Mouse (Mus musculus): ENCODE measurements around the gene Rangrf. TPM values are rescaled to one million over a fixed set of nuclear protein-coding genes. Genes with fewer than 3 reads are reported as not detected.
A peak's percentile ranks its signal among the peaks of the same experiment; 100 is the strongest.
"Not testable (repeated sequence)": the region's sequence is repeated elsewhere in the genome, so short reads cannot be mapped to it uniquely, and the experiment has no call there.

Rangrf gene
- total RNA-seq, 2 experiments from 2014 or later: 16.8 to 20.7 TPM

- DNase-seq (ENCODE audit: low spot score in 2 of 2): no peak
- TF ChIP-seq CTCF (conservative IDR thresholded peaks at IDR 0.05): no peak
- Histone ChIP-seq H3K27ac (no peak overlapping the region), H3K4me3 (no peak overlapping the region)
Measured at GRCm38 (mm10) chr11:68955473-68955872, 19.5 kb downstream of the Rangrf start.

DNA sequence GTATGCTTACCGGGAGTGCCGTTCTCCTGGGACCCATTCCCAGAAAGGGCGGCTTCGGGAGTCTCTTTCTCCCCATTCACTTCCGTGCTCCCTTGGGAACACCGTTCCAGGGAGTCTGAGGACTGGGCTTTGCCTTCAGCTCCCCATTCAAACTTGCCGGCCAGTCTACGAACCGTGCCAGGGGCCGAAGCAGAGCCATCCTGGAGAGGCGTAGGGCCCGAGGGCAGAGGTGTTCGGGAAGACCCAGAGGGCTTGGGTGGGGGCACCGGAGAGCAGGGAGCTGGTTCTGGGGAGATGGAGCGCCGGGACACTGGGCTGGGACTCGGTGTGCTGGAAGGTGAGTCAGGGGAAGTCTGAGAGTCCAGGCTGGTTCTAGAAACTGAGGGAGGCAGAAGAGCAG is 20.6 kb downstream of the Rangrf start:
- no peak for TF ChIP-seq CTCF (conservative IDR thresholded peaks at IDR 0.05)
- no peak for DNase-seq (ENCODE audit: low spot score in 2 of 2)
- Histone ChIP-seq H3K27ac (no peak overlapping the region), H3K4me3 (peak overlapping the region; percentile 47)

DNA sequence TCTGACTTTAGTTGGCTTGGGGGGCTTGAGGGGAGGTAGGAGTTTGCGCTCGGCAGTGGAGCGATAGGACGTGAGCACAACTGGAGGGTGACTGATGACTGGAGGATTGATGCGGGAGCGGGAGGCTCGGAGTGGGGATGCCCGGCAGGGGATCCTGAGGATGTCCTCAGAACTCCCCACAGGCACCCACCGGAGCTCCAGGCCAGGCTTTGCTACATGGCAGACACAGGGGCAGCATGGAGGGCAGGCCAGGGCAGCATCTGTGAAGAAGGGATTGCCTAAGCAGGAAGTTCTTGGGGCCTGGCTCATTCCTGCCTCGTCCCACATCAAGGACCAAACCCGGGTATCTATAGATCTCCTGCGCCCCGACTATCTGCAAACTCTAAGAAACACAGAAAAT is 21.1 kb downstream of the Rangrf start:
- Histone ChIP-seq H3K27ac (no peak overlapping the region), H3K4me3 (no peak overlapping the region; the same call in 1 of the 2 replicates)
- no peak for DNase-seq (ENCODE audit: low spot score in 2 of 2)
- TF ChIP-seq CTCF (conservative IDR thresholded peaks at IDR 0.05): no peak

- H3K4me3 ChIP-seq: peak overlapping the region; percentile 43
- H3K27ac ChIP-seq: peak overlapping the region; percentile 37
- DNase-seq (ENCODE audit: low spot score in 2 of 2): peak in 1 of 2 experiments; percentile 46
- TF ChIP-seq CTCF (conservative IDR thresholded peaks at IDR 0.05): no peak
Measured at GRCm38 (mm10) chr11:68947542-68947993, 27.4 kb downstream of the Rangrf start.

GRCm38 (mm10) chr11:68946806-68947440 is 28.1 kb downstream of the Rangrf start:
- Histone ChIP-seq H3K27ac (peak overlapping the region; percentile 67; the same call in 1 of the 2 replicates), H3K4me3 (peak overlapping the region; percentile 40; the same call in 1 of the 2 replicates)
- TF ChIP-seq CTCF (conservative IDR thresholded peaks at IDR 0.05): no peak
- DNase-seq (ENCODE audit: low spot score in 2 of 2): no peak

DNA sequence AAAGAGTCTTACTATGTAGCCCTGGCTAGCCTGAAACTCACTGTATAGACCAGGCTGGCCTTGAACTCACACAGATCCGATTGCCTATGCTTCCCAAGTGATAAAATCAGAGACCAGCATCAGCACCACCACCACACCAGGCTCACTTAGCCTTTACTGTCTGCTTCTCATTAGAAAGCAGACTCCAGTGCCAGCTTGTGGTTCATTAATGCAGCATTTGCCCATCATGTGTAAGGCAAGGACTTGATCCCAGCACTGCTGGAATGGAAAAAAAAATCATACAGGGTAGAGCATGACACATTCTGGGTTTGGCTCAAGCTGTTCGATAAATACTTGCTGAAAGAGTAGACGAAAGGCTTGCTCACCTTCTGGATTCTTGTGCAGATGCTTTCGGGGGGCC is 29.0 kb downstream of the Rangrf start:
- TF ChIP-seq CTCF (conservative IDR thresholded peaks at IDR 0.05): no peak
- Histone ChIP-seq H3K27ac (no peak overlapping the region), H3K4me3 (no peak overlapping the region)
- DNase-seq (ENCODE audit: low spot score in 2 of 2): no peak

DNA sequence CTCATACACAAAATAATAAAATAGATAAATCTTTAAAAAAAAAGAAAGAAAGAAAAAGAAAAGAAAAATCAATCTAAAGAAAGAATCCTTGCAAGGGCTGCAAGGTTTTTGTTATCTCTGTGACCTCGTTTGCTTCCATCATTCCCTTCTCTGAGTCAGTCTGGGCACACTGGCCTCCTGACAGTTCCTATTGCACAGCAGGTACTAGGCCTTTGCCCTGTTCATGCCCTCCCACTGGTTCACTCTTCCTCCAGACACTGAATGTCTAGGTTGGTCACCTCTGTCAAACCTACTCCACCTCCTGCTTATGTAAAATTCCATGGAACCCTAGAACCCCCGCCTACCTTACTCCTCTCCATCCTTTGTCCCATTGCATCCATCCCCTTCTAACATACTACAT is 29.7 kb downstream of the Rangrf start:
- TF ChIP-seq CTCF (conservative IDR thresholded peaks at IDR 0.05): no peak
- Histone ChIP-seq H3K27ac (no peak overlapping the region), H3K4me3 (no peak overlapping the region)
- DNase-seq (ENCODE audit: low spot score in 2 of 2): no peak

GRCm38 (mm10) chr11:68942731-68943130 is 32.3 kb downstream of the Rangrf start:
- TF ChIP-seq CTCF (conservative IDR thresholded peaks at IDR 0.05): no peak
- Histone ChIP-seq H3K27ac (no peak overlapping the region), H3K4me3 (no peak overlapping the region)
- DNase-seq (ENCODE audit: low spot score in 2 of 2): no peak

- no peak for TF ChIP-seq CTCF (conservative IDR thresholded peaks at IDR 0.05)
- Histone ChIP-seq H3K27ac (peak overlapping the region; percentile 91), H3K4me3 (peak overlapping the region; percentile 64)
- no peak for DNase-seq (ENCODE audit: low spot score in 2 of 2)
Measured at GRCm38 (mm10) chr11:68940516-68940915, 34.5 kb downstream of the Rangrf start.

GRCm38 (mm10) chr11:68939451-68940304 is 35.3 kb downstream of the Rangrf start:
- DNase-seq (ENCODE audit: low spot score in 2 of 2): peak; percentile 85 to 92
- TF ChIP-seq CTCF (conservative IDR thresholded peaks at IDR 0.05): no peak
- H3K4me3 ChIP-seq: peak overlapping the region; percentile 64
- H3K27ac ChIP-seq: peak overlapping the region; percentile 91

DNA sequence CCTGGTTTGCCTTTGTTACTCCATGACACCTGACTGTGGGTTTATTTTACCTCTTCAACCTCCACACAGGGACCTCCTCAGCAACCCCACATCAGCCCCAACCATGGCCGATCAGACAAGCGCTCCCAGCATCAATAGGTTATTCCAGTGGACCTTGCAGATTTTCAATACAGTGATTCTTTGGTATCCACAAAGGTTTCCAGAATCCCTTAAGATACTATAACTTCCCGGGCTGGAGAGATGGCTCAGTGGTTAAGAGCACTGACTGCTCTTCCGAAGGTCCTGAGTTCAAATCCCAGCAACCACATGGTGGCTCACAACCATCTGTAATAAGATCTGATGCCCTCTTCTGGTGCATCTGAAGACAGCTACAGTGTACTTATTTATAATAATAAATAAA is 38.0 kb downstream of the Rangrf start:
- not testable (repeated sequence) for H3K4me3 ChIP-seq; DNase-seq (ENCODE audit: low spot score in 2 of 2); H3K27ac ChIP-seq

DNA sequence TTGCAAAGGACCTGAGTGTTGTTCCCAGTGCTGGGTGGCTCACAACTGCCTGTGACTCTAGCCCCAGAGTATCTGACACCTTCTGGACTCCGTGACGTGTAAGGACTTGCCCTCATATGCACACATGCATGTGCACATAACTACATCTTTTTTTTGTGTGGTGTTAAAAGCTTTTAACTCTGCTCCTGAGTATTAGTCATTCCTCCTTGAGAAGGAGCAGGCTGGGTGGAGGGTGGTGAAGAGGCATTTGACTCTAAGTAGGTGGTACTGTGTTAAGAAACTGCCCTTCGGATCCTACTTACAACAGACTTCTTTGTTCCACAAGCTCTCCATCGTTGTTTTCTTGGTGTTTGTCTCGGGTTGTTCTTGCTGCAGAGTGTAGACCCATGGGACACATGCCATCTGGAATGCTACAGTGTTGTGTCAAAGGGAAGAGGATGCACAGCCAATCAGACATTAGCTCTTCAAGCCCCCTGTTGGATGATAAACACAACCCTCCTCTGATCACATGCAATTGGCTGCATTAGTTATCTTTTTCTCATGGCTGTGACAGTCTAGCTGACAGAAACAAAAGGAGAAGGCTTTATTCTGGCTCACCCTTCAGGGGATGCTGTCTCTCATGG is 41.0 kb downstream of the Rangrf start:
- DNase-seq (ENCODE audit: low spot score in 2 of 2): no peak
- H3K27ac ChIP-seq: no peak overlapping the region
- TF ChIP-seq CTCF (conservative IDR thresholded peaks at IDR 0.05): no peak

DNA sequence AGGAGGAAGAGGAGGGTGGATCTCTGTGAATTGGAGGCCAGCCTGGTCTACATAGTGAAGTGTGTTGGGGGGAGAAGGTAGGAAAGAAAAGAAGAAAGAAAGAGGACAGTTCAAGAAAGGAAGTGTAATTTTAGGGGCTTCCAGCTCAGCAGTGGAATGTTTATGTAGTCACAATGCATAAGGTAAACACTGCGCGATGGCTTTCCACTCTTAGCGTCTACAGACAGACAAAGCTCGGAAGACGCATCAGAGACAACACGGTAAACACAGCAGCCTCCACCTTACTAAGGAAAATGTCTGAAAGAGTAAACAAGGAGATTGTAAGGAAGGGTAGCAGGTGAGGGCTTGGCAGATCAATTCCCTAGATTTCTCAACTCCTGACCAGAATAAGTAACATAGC is 45.0 kb downstream of the Rangrf start:
- no peak for DNase-seq (ENCODE audit: low spot score in 2 of 2)
- H3K4me3 ChIP-seq: no peak overlapping the region
- H3K27ac ChIP-seq: no peak overlapping the region
- TF ChIP-seq CTCF (conservative IDR thresholded peaks at IDR 0.05): no peak

More for the DNA sequence above, 41.0 kb downstream of the Rangrf start:
- no peak overlapping the region for H3K4me3 ChIP-seq

Data from layer of hippocampus, adult 2 months (tissue).